Mouse (Mus musculus) lung, postnatal 0 days (tissue): ENCODE data around the gene 9930104L06Rik. TPM values are rescaled to one million over a fixed set of nuclear protein-coding genes. Genes with fewer than 3 reads are reported as not detected.

Source experiments
- ATAC-seq: fragments of 200-750 bp; cut with Nextera tagmentation; 2 replicates; pipeline ENCODE4 v1.8.0; 2017; ENCODE audit warnings: moderate library complexity
- DNase-seq: peaks from one replicate; pipeline ENCODE4 v3.0.0-alpha.2; 2016; ENCODE audit warnings: low spot score
- H3K27ac ChIP-seq: fragments of 300-500 bp; sonication (generic); 2 replicates; pipeline ENCODE4 v1.5.1; 2014; ENCODE audit warnings: antibody characterized with exemption, mild to moderate bottlenecking, low read length, mixed read lengths
- H3K27me3 ChIP-seq: fragments of 300-500 bp; sonication (generic); replicated peaks from 2 replicates; pipeline ENCODE4 v1.6.1; 2014; ENCODE audit warnings: low read length, mixed read lengths; ENCODE audit not compliant: insufficient read depth
- H3K36me3 ChIP-seq: fragments of 300-500 bp; sonication (generic); 2 replicates; pipeline ENCODE4 v1.6.1; 2014; ENCODE audit warnings: low read length, mixed read lengths; ENCODE audit not compliant: insufficient read depth
- H3K4me1 ChIP-seq: fragments of 300-500 bp; sonication (generic); 2 replicates; pipeline ENCODE4 v1.6.1; 2014; ENCODE audit warnings: antibody characterized with exemption, low read depth, low read length, mixed read lengths; ENCODE audit not compliant: insufficient read depth
- H3K4me2 ChIP-seq: fragments of 300-500 bp; sonication (generic); replicated peaks from 2 replicates; pipeline ENCODE4 v1.6.1; 2014; ENCODE audit warnings: low read depth, mild to moderate bottlenecking, low read length, moderate library complexity, mixed read lengths
- H3K4me3 ChIP-seq: fragments of 300-500 bp; sonication (generic); 2 replicates; pipeline ENCODE4 v1.5.1; 2014; ENCODE audit warnings: low read depth, low read length
- H3K9ac ChIP-seq: fragments of 300-500 bp; sonication (generic); replicated peaks from 2 replicates; pipeline ENCODE4 v1.6.1; 2014; ENCODE audit warnings: low read depth, mild to moderate bottlenecking
- H3K9me3 ChIP-seq: fragments of 300-500 bp; sonication (generic); 2 replicates; pipeline ENCODE4 v1.6.1; 2016; ENCODE audit warnings: low read length, mixed read lengths
- CTCF ChIP-seq: IDR thresholded peaks from 2 replicates; pipeline ENCODE4 v1.5.1; 2016; ENCODE audit warnings: antibody characterized with exemption, mild to moderate bottlenecking
- EP300 ChIP-seq: IDR thresholded peaks from 2 replicates; pipeline ENCODE4 v1.6.1; 2016; ENCODE audit warnings: antibody characterized with exemption, mild to moderate bottlenecking, control low read depth
- WGBS: fragments of 180-500 bp; shearing (Covaris S2); extraction: QIAGEN DNeasy Blood & Tissue Kit; methylation state at CpG from one replicate; pipeline ENCODE4 v1.1.7; 2014; 5-methylcytosine and 5-hydroxymethylcytosine counted together
- polyA plus RNA-seq: library from polyadenylated mRNA; unstranded; fragments of >200 nt; fragmentation: Nextera tagmentation; extraction: Ambion mirVana; gene quantifications from 2 replicates; pipeline ENCODE4 v1.2.1, GENCODE M21; 2015

Gene 9930104L06Rik
- polyA plus RNA-seq, 1 experiment from 2014 or later = 7.3 TPM

DNA sequence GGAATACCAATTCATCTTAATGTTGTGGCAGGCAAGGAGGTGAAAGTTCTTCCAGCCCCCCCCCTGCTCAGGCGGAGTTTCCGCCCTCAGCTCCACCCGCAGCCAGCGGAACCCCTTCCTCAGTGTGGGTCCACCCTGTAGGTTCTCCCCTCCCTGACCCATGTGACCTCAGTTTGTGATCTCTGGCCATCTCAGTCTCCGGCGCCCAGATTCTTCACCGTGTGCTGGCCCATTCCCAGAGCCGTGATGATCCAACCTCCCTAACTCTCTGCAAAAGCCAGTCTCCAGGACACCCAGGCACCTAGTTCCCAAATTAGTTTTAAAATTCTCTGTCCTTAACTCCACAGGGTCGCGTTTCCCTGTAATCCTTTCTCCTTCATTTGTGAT is 50.9 kb downstream of the 9930104L06Rik start:
- H3K4me2 ChIP-seq = no peak overlapping the region; the same call in 1 of the 2 replicates
- H3K27ac ChIP-seq = no peak overlapping the region
- H3K4me1 ChIP-seq = no peaks in the 10 kb centered on the region
- no peak for ATAC-seq
- H3K36me3 ChIP-seq = no peaks in the 10 kb centered on the region
- TF ChIP-seq EP300 = no peak
- TF ChIP-seq CTCF = no peak
- WGBS = 13% methylated on average over 10 of the region's 10 CpGs
- peaks cover 31% of the 10 kb centered on the region for H3K27me3 ChIP-seq
- H3K4me3 ChIP-seq = no peak overlapping the region
- no peak for DNase-seq
- no peak overlapping the region for H3K9ac ChIP-seq
- H3K9me3 ChIP-seq = no peaks in the 10 kb centered on the region

DNA sequence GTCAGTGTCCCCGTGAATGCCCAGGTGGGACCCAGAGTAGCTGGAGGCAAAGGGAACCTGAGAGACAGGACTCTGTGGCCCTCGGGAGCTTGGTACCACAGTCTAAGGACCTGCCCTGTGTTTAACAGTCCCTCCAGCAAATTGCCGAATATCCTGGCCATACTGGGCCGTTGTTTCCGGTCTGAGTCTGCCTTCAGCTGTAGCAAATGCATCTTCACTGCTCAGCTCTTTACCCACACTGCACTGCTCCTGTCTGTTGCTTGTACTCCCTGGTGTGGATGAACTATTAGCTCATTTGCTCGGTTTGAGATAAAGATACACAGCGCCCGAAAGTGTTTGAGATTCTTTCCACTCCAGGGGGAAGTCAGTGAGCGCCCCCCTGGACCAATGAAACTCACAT is 51.5 kb downstream of the 9930104L06Rik start:
- ATAC-seq (no peak), DNase-seq (no peak)
- Histone ChIP-seq H3K4me3 (no peak overlapping the region), H3K36me3 (no peaks in the 10 kb centered on the region), H3K4me1 (no peaks in the 10 kb centered on the region), H3K27me3 (peaks cover 28% of the 10 kb centered on the region), H3K4me2 (no peak overlapping the region), H3K9me3 (no peaks in the 10 kb centered on the region), H3K9ac (no peak overlapping the region), H3K27ac (no peak overlapping the region)
- no peak for TF ChIP-seq EP300
- WGBS = 12% methylated on average over 9 of the region's 9 CpGs

DNA sequence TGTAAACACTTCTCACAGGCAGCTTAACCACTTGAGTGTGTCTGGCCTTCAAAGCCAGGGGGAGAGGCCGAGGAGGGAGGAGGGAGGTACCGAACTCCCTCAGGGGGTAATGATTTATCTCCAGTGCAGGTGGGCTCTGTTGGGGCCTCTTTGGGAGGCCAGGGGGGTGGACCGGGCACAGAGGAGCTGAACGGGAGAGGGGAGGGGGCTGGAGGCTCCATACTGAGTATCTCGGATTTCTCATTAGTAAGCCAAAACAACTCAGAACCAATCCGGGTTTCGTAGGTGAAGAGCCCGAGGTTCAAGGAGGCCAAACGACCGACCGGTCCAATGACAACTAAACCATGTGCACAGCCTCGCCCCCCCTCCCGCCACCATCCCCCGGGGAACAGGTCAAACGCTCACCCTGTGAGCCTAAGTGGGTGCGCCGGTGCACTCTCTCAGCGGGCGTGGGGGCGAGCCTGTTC is 53.0 kb downstream of the 9930104L06Rik start:
- H3K4me2 ChIP-seq = peak overlapping the region; percentile 25
- H3K9me3 ChIP-seq = no peaks in the 10 kb centered on the region
- H3K27ac ChIP-seq = no peak overlapping the region
- H3K27me3 ChIP-seq = peaks cover 28% of the 10 kb centered on the region
- no peak for TF ChIP-seq CTCF
- no peak for TF ChIP-seq EP300
- 0 out of 2 replicates have a peak, but pooled peaks have one; percentile 8 for ATAC-seq
- peak; percentile 46 for DNase-seq
- no peak overlapping the region for H3K9ac ChIP-seq
- WGBS = 9% methylated on average over 20 of the region's 20 CpGs
- H3K4me3 ChIP-seq = no peak overlapping the region
- no peaks in the 10 kb centered on the region for H3K36me3 ChIP-seq
- no peaks in the 10 kb centered on the region for H3K4me1 ChIP-seq

DNA sequence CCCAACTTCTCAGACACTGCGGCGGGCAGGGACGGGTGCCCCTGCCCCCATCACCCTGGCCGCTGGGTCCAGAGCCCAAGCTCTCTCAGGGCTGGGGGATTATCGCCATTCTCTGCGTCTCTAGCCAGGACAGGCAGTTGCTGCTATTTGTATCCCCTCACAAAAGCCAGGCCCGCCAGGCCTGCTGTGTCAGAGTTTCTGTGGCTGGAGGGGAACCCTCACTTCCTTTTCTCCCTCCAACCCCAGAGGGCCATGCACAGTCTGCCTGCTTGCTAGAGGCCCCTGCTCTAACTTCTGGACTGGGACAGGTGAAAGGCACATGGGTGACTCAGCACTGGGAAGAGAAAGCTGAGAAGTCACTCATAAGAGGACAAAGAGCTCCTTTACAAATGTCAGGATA is 53.5 kb downstream of the 9930104L06Rik start:
- no peak for TF ChIP-seq EP300
- TF ChIP-seq CTCF = no peak
- Histone ChIP-seq H3K4me2 (peak overlapping the region; percentile 25), H3K4me3 (no peak overlapping the region), H3K9me3 (no peaks in the 10 kb centered on the region), H3K36me3 (no peaks in the 10 kb centered on the region), H3K27ac (no peak overlapping the region), H3K4me1 (no peaks in the 10 kb centered on the region), H3K27me3 (peaks cover 28% of the 10 kb centered on the region), H3K9ac (no peak overlapping the region)
- ATAC-seq (no peak), DNase-seq (no peak)
- 14% methylated on average over 7 of the region's 7 CpGs for WGBS

Other genes starting within 250 kb of the 9930104L06Rik start
- 37.4 and 48.8 TPM in 2 replicates for gene Utp11, start 243.4 kb upstream of the 9930104L06Rik start, polyA plus RNA-seq
- gene Fhl3, start 236.3 kb upstream of the 9930104L06Rik start, polyA plus RNA-seq = 5.2 and 5.8 TPM in 2 replicates
- gene Sf3a3, start 222.3 kb upstream of the 9930104L06Rik start, polyA plus RNA-seq = 49.1 and 57.1 TPM in 2 replicates
- gene Inpp5b, start 195.2 kb upstream of the 9930104L06Rik start, polyA plus RNA-seq = 59.6 and 62.9 TPM in 2 replicates
- 9.3 and 10.8 TPM in 2 replicates for gene Mtf1, start 134.9 kb upstream of the 9930104L06Rik start, polyA plus RNA-seq
- 22.8 and 25.4 TPM in 2 replicates for gene Yrdc, start 86.4 kb upstream of the 9930104L06Rik start, polyA plus RNA-seq
- gene 1110065P20Rik, start 85.9 kb upstream of the 9930104L06Rik start, polyA plus RNA-seq = 65.4 and 68.7 TPM in 2 replicates
- 0.08 and 0.13 TPM in 2 replicates for gene Maneal, start 74.9 kb upstream of the 9930104L06Rik start, polyA plus RNA-seq
- not detected in 2 replicates for gene Epha10, start 56.1 kb upstream of the 9930104L06Rik start, polyA plus RNA-seq
- gene Cdca8, start 2.3 kb downstream of the 9930104L06Rik start, polyA plus RNA-seq = 5.5 and 8.8 TPM in 2 replicates
- 6.5 and 7.2 TPM in 2 replicates for gene Rspo1, start 49.4 kb downstream of the 9930104L06Rik start, polyA plus RNA-seq
- gene Gnl2, start 79.5 kb downstream of the 9930104L06Rik start, polyA plus RNA-seq = 42.3 and 47.3 TPM in 2 replicates
- gene Dnali1, start 128.7 kb downstream of the 9930104L06Rik start, polyA plus RNA-seq = 6.9 and 10.9 TPM in 2 replicates
- 17.4 and 18.0 TPM in 2 replicates for gene Snip1, start 129.6 kb downstream of the 9930104L06Rik start, polyA plus RNA-seq
- 29.7 and 32.1 TPM in 2 replicates for gene Meaf6, start 148.1 kb downstream of the 9930104L06Rik start, polyA plus RNA-seq
- 1.6 and 2.3 TPM in 2 replicates for gene Zc3h12a, start 190.8 kb downstream of the 9930104L06Rik start, polyA plus RNA-seq